In the genomic region with DNA sequence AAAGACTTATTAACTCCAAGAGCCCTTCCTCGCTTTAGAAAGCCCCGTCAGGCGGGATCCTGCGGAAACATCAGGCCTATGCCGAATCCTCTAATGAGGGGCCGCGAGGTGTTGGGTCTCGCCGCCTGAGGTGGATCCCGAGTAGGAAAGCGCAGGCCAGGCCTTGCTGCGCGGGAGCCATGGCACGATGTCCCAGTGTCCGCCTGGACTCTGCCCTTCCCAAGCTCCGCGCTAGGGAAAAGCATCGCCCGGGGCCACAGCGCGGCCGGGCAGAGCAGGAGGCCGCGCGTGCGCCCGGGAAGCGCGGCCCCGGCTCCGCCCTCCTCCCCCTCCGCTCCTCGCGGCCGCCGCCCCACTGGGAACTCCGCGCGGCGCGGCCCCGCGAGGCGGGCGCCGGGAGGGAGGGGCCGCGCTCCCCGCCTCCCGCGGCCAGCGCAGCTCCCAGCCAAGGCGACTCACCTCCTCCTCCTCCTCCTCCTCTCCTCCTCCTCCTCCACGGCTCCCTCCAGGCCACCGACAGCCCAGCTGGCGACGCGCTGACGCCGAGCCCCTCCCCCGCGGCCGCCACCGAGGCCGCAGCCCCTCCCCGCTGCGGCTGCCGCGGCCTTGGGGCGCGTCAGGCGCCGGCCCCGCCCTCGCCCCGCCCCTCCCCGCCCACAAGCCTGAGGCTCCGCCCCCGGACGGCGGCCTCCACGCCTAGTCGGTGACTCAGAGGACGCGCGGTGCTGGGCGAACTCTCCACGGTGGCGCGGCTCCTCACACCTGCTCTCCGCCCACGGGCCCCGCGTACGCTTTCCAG, we compare ENCODE assay signal across 8 mouse cellular contexts. TPM values are rescaled to one million over a fixed set of nuclear protein-coding genes. Genes with fewer than 3 reads are reported as not detected.
DNase-seq lines count a peak whose midpoint lies in the region; ATAC-seq and TF ChIP-seq lines count a peak whose summit lies in the region.

No protein-coding gene starts in this region.

- TF ChIP-seq POLR2A in cortical plate, adult 2 months (IDR thresholded peaks at IDR 0.05; ENCODE audit: extremely low read depth, insufficient read depth, low read length) = peak; percentile 81

- no peaks in the 10 kb centered on the region; the same call in 1 of the 2 replicates for H3K4me1 ChIP-seq in cortical plate, adult 2 months (ENCODE audit: control insufficient read depth, insufficient read depth, low read length)

- H3K4me3 ChIP-seq in cortical plate, adult 2 months (ENCODE audit: insufficient read depth, low read length) = peak overlapping the region; percentile 86

- peak; percentile 87 for ATAC-seq in megakaryocyte, adult 5-6 weeks (ENCODE audit: poor library complexity, severe bottlenecking)

- peak; percentile 95 for DNase-seq in adipocyte (ENCODE audit: low spot score)
- peak; percentile 84 to 91 for DNase-seq in gastrocnemius, adult 8-10 months (ENCODE audit: low spot score in 2 of 2)
- peak; percentile 41 for DNase-seq in hindlimb bud, embryonic 11.5 days (ENCODE audit: extremely low spot score, low read depth, low spot score)
- peak; percentile 66 to 94 for DNase-seq in left cerebral cortex, adult 8-10 months (ENCODE audit: low spot score in 2 of 2)
- peak; percentile 92 for DNase-seq in right cerebral cortex, adult 18-20 months
- peak; percentile 86 for DNase-seq in urinary bladder, adult 2 months (ENCODE audit: low spot score)

- no peak for TF ChIP-seq CTCF in cortical plate, adult 2 months (IDR thresholded peaks at IDR 0.05; ENCODE audit: extremely low read depth, insufficient read depth, low read length)

- H3K27ac ChIP-seq in cortical plate, adult 2 months (ENCODE audit: insufficient read depth, low read length) = peak overlapping the region; percentile 99

RNA-seq across cellular contexts. Expression of a gene that starts 0.6 kb away (rescaled TPM):
- polyA plus RNA-seq in cortical plate, adult 2 months (2012; rRNA removed) = 60.8 and 62.0 TPM in 2 replicates
- 10 to 100 TPM; 28.7 to 38.1 (median 35.3) TPM for total RNA-seq in gastrocnemius, adult 8-10 months (2022)
- 100 to 1,000 TPM in 1 of 4 experiments, 10 to 100 TPM in 3; 72.7 to 102 (median 92.4) TPM for total RNA-seq in left cerebral cortex, adult 8-10 months (2022)
- 20.9 and 24.9 TPM in 2 replicates for total RNA-seq in megakaryocyte, adult 5-6 weeks (2015)
- total RNA-seq in megakaryocyte, adult 5-6 weeks (2017) = 21.1 and 23.3 TPM in 2 replicates
- 10.4 and 12.8 TPM in 2 replicates for polyA plus RNA-seq in urinary bladder, adult 2 months (2012; rRNA removed)

Comparison
In these comparisons a context has a peak if more than half of its experiments do, and no peak if none do; other contexts are left out.
1. Peak in every context shown above with its lines: DNase-seq, ATAC-seq, H3K4me3 ChIP-seq and H3K27ac ChIP-seq.
2. DNase-seq: peak in every context shown above with its lines; median percentile 95 in adipocyte; 92 in right cerebral cortex, adult 18-20 months; 88 in gastrocnemius, adult 8-10 months; 86 in urinary bladder, adult 2 months; 80 in left cerebral cortex, adult 8-10 months; 41 in hindlimb bud, embryonic 11.5 days.